Mouse (Mus musculus) lung, adult 2 months (tissue): ENCODE results near the gene Rps6kb2. TPM values are rescaled to one million over a fixed set of nuclear protein-coding genes. Genes with fewer than 3 reads are reported as not detected.

ENCODE experiments used
- DNase-seq: peaks from one replicate; pipeline ENCODE4 v3.0.0; 2022
- H3K4me1 ChIP-seq: fragments of 200-500 bp; 2 replicates; pipeline ENCODE4 v1.6.1; 2011; ENCODE audit warnings: low read length; ENCODE audit not compliant: control insufficient read depth, insufficient read depth
- H3K4me3 ChIP-seq: fragments of 200-500 bp; replicated peaks from 2 replicates; pipeline ENCODE3; 2011; ENCODE audit warnings: low read depth, mild to moderate bottlenecking, control low read depth, low read length; ENCODE audit errors: extremely low read depth
- CTCF ChIP-seq: fragments of 200-500 bp; IDR thresholded peaks from 2 replicates; pipeline ENCODE4 v1.5.1; 2011; ENCODE audit warnings: mild to moderate bottlenecking, low read length, control low read depth; ENCODE audit not compliant: insufficient read depth
- POLR2A ChIP-seq: fragments of 200-500 bp; IDR thresholded peaks from 2 replicates; pipeline ENCODE4 v1.6.1; 2011; ENCODE audit warnings: low read depth, mild to moderate bottlenecking, control low read depth, low read length, borderline replicate concordance; ENCODE audit errors: extremely low read depth
- WGBS: fragments of 180-500 bp; shearing (Covaris S2); methylation state at CpG from one replicate; pipeline ENCODE4 v1.1.7; 2018; 5-methylcytosine and 5-hydroxymethylcytosine counted together
- polyA plus RNA-seq: library from polyadenylated mRNA; depleted of rRNA; stranded (reverse); fragments of >200 nt; gene quantifications from 2 replicates; pipeline ENCODE4 v1.2.3, GENCODE M21; 2012

Rps6kb2 gene
- polyA plus RNA-seq, 1 experiment = 51.2 TPM

DNA sequence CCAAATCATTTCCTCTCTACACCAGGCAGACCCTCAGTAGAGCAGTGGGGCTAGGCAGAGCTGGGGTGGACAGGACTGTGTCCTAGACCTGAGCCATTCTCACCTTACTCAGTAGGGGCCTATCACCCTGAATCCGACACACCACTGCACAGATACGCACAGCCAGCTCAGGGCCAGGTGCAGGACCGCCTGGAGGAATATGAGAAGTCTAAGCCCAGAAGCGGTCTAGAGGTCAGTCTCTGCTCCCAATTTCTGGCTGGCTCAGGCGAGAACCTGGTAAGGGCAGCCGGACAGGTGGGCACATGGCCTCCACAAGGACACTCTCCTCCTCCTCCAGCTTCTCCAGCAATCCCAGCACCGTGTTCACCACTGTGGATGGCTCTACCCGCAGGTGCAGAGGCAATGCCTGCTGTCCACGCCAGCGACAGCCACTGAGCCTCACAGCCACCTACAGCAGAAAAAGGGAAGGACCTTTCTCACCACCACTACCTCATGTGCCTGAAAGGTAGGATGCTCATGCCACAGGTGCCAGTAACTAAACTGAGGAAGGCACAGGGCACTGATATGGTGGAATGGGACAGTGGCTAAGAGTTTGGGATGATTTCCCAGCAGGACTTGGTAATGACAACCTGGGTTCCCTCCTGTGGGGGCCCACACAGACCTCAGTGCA, 7.7 kb upstream of the Rps6kb2 start:
- Histone ChIP-seq H3K4me1 (peaks cover 5% of the 10 kb centered on the region), H3K4me3 (no peak overlapping the region)
- TF ChIP-seq POLR2A (no peak), CTCF (no peak)
- no peak for DNase-seq
- 92% methylated on average over 10 of the region's 10 CpGs for WGBS

DNA sequence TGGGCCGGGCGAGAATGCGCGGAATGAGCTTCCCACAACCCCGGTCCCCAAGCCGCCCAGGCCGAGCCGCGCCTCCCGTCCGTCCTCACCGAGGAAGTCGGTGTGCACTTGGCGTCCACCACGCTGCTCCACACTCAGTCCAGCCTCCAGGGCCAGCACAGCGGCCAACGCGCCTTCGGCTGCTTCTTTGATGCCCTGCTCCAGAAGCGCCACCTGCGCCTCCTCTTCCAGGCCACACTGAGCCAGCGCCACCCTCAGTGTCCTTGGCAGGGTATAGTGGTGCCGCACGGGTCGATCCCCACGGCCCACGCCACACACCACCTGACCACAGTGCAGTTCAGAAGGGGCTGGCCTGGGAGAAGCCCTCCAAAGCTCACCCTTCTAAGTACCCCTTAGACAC, 6.7 kb upstream of the Rps6kb2 start:
- H3K4me3 ChIP-seq = peak overlapping the region; percentile 63
- TF ChIP-seq CTCF = no peak
- TF ChIP-seq POLR2A = no peak
- H3K4me1 ChIP-seq = peaks cover 5% of the 10 kb centered on the region
- no peak for DNase-seq
- 3% methylated on average over 27 of the region's 27 CpGs for WGBS

DNA sequence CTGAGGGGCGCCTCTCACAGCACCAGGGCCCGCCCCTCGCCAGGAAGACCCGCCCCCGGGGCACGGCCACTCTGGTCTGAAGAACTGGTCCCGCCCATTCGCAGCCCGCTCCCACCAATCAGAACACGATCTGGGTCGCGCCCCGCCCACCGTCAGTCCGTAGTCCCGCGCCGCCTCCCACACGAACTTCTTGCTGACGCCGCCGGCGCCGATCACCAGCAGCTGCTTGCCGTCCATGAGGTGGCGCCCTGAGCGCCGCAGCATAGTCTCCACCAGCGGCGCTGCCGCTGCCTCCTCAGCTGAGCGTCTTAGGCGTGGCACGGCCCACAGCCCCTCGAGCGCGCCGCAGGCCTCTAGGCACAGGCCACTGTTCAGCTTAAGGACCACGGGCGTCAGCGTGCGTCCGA, 6.2 kb upstream of the Rps6kb2 start:
- WGBS = under 1% methylated on average over 43 of the region's 43 CpGs
- peak; percentile 99 for DNase-seq
- TF ChIP-seq POLR2A (peak; percentile 96), CTCF (peak; percentile 61)
- Histone ChIP-seq H3K4me1 (peaks cover 5% of the 10 kb centered on the region), H3K4me3 (peak overlapping the region; percentile 63)

DNA sequence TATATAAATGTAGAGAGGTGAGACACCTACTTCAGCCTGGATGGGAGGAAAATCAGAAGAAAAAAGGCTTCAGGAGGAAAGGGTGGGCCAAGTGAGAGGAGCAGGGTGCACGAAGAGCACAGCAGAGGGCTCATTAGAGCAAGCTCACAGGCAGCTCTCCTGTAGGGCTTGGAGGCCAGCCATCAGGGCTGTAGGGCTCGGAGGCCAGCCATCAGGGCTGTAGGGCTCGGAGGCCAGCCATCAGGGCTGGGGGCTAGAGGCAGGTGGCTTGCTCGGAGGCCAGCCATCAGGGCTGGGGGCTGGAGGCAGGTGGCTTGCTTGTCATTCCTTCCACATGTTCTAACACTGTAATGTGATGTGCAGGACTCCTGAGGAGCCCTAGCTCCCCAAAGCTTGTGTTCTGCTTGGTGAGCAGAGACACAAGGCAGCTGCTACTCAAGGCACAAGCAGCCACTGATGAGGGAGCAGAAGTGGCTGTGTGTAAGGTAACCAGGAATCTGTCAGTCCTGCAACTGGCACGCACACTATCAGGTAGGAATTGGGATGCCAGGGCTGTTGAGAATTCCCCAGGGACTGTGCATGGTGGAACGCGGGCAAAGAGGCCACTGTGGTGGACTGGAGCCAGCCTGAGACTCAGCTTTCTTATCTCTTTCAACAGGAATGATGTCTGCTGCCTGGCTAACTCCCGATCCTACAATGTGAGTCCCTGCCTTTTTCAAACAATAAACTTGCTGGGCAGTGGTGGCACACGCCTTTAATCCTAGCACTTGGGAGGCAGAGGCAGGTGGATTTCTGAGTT, 3.7 kb upstream of the Rps6kb2 start:
- no peak for DNase-seq
- H3K4me1 ChIP-seq = peaks cover 9% of the 10 kb centered on the region
- no peak overlapping the region for H3K4me3 ChIP-seq
- WGBS = 68% methylated on average over 9 of the region's 9 CpGs
- TF ChIP-seq CTCF (no peak), POLR2A (no peak)

DNA sequence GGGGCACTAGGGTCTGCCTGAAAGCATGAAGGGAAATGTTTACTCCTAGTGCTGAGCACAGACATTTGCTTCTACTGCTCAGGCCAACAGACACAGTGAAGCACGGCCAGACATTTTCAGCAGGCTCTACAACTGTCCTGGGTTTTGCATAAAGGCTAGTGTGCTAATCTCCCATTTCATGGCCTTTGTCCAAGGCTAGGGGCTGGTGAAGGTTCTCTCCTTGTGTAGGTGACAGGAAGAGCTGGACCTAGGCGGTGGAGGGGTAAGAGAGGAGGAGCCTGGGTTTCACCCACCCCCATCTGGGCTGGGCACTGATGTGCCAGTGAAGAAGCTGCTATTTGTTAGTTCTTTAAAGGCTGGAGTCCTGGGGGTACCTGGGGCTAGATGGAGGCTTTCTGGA, 1.6 kb upstream of the Rps6kb2 start:
- Histone ChIP-seq H3K4me1 (peaks cover 5% of the 10 kb centered on the region; the same call in 1 of the 2 replicates), H3K4me3 (no peak overlapping the region)
- 82% methylated on average over 2 of the region's 2 CpGs for WGBS
- TF ChIP-seq CTCF = no peak
- no peak for TF ChIP-seq POLR2A
- DNase-seq = no peak

DNA sequence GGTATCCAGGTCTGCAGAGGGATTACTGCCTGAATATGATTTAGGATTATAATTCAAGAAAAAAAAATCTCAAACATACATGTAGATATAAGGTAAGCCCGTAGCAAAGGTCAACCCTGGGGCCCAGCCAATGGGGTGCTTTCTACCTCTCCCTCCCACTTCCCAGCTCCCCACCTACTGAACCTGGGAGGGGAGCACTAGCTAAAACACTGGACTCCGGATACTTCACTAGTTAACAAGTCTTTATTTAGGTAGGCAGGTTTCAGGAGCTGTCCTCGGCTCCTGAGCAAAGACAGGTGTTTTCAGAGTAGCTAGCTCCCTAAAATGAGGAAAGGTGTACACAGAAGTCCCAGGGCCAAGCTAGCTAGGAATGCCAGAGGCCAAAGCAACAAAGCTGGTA, 946 bp upstream of the Rps6kb2 start:
- Histone ChIP-seq H3K4me3 (no peak overlapping the region), H3K4me1 (peaks cover 4% of the 10 kb centered on the region; the same call in 1 of the 2 replicates)
- WGBS = 84% methylated on average over 3 of the region's 3 CpGs
- no peak for TF ChIP-seq POLR2A
- no peak for TF ChIP-seq CTCF
- DNase-seq = no peak

DNA sequence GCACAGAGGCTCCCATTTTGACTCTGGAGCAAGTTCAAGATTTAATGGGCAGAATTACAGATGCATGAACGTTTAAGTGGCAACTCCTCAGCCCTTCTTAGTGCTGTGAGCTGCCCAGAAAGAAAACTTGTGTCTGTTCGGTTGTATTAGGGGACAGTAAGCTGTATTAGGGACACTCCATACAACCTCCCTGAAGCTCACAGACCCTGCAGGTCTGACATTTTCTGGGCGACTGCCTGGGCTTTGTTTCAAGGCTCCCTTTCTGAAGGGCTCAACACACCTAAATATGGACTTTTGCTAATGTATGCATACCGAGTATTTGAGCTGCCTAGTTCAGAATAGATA, 361 bp upstream of the Rps6kb2 start:
- Histone ChIP-seq H3K4me3 (peak overlapping the region; percentile 44), H3K4me1 (peaks cover 4% of the 10 kb centered on the region; the same call in 1 of the 2 replicates)
- WGBS = 33% methylated on average over 4 of the region's 4 CpGs
- no peak for DNase-seq
- no peak for TF ChIP-seq CTCF
- TF ChIP-seq POLR2A = no peak

DNA sequence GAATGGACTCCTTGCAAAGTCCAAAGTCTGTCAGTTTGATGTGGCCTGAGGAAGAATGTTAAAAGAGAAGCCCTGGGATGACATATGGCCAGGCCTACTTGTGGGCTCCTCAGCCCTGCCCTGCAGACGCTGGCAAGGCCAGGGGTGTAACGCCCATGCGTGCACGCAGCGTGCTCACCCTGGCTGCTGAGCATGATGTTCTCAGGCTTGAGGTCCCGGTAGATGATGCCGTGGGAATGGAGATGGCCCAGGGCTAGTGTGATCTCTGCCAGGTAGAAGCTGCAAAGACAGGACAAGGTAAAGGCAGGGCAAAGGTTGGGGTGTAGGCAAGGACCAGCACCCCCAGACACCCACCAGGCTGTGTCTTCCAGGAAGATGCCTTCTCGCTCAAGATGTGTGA, 4.1 kb downstream of the Rps6kb2 start:
- Histone ChIP-seq H3K4me3 (no peak overlapping the region), H3K4me1 (peaks cover 4% of the 10 kb centered on the region; the same call in 1 of the 2 replicates)
- TF ChIP-seq POLR2A (no peak), CTCF (no peak)
- DNase-seq = no peak
- 94% methylated on average over 8 of the region's 8 CpGs for WGBS

DNA sequence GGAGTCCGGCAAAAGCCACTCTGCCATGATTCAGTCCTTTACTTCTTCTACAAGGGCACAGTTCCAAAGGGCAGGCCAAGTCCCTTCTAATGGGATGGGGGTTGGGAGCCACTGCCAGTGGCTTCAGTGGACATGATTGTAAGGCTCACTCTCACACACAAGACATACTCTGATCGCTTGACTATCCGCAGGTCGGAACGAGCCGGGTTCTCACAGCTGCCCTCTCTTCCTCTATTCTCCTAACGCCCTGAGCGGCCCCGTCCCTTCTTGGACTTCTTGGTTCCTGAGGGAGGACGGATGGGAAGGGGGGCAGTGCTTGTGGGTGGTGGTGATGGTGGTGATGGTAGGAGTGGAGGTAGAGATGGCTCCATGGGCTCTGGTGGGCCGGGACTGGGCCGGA, 6.4 kb downstream of the Rps6kb2 start:
- Histone ChIP-seq H3K4me1 (no peaks in the 10 kb centered on the region), H3K4me3 (no peak overlapping the region)
- no peak for TF ChIP-seq POLR2A
- no peak for TF ChIP-seq CTCF
- no peak for DNase-seq
- WGBS = 85% methylated on average over 12 of the region's 12 CpGs

DNA sequence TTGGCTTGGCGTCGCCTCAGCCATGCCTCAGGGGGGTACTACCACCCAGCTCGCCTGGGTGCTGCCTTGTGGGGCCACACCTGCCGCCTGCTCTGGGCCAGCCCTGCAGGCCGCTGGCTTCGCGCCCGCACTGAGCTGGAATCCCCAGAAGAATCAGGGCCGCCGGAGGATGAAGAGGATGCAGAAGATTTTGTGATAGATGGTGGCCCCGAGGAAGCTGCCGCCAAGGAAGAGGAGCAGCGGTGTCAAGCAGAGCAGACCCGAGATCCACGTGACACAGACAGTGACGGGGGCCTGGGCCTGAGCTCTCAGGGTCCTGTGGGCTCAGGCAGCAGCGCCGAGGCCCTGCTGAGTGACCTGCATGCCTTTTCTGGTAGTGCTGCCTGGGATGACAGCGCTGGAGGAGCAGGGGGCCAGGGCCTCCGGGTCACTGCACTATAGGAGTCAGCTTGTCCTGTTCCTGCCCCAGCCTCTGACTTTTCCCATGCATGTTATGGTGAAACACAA, 7.0 kb downstream of the Rps6kb2 start:
- WGBS = 63% methylated on average over 20 of the region's 20 CpGs
- no peak for TF ChIP-seq CTCF
- TF ChIP-seq POLR2A = no peak
- Histone ChIP-seq H3K4me1 (no peaks in the 10 kb centered on the region), H3K4me3 (no peak overlapping the region)
- DNase-seq = no peak
